Mouse (Mus musculus) cerebellum, postnatal 10 days (tissue): ENCODE results near the gene Gm867.

ENCODE experiments used
- DNase-seq, 2 experiments: peaks; one replicate each; pipeline ENCODE4 v3.0.0; 2021; ENCODE audit warnings: mixed read lengths in 2 of 2

Gene Gm867

DNA sequence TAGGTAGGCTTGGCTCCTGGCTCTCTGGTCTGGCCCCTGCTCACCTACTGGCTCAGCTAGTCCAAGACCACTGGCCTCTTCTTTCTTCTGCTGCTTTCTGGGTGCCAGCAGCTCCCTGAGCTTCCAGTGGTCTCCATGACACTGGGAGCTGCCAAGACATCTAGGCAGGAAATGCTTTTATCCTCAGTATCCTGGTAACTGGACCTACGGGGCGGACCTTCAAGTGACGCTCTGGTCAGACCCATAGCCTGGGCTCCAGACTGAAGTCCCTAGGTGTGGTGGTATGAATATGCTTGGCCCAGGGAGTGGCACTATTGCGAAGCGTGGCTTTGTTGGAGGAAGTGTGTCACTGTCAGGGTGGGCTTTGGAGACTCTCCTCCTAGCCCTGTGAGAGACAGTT lies at the start of gene Gm867:
Gene Gm867 (minus strand): TSS at position 153 of the 400 bp plus-strand sequence.
- no peak for DNase-seq

DNA sequence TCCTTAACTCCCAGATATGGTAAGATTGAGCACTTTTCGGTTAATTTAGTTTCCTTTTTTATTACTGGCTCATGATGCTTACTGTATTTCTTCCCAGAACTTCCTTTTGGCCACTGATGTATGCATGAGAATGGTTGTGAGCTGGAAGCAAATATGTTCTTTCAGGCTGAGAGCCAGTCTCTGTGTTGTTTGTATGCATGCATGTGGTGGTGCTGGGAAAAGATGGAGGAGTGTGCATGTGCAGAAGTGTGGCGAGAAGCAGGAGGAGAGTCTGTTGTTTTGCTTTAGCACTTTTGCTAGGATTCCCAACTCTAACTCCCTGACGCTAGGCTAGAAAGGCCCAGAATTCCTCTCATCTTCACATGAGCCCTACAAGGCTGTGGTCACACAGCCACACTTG lies 39.0 kb upstream of the Gm867 start:
- DNase-seq, result no peak

DNA sequence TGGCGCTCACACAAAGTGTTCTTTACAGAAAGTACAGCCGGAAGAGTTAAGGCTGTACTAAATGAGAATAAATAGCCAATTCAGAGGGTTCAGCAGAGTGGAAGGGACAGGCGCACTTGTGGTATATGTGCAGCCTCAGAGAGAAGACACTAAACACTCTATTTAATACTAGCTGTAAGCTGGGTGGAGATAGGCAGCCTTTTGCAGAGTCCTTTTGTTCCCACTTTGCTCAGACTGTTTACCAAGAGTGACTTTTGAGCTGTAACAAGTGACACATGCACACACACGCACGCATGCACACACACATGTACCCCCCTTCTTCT lies 38.3 kb upstream of the Gm867 start:
- no peak for DNase-seq

DNA sequence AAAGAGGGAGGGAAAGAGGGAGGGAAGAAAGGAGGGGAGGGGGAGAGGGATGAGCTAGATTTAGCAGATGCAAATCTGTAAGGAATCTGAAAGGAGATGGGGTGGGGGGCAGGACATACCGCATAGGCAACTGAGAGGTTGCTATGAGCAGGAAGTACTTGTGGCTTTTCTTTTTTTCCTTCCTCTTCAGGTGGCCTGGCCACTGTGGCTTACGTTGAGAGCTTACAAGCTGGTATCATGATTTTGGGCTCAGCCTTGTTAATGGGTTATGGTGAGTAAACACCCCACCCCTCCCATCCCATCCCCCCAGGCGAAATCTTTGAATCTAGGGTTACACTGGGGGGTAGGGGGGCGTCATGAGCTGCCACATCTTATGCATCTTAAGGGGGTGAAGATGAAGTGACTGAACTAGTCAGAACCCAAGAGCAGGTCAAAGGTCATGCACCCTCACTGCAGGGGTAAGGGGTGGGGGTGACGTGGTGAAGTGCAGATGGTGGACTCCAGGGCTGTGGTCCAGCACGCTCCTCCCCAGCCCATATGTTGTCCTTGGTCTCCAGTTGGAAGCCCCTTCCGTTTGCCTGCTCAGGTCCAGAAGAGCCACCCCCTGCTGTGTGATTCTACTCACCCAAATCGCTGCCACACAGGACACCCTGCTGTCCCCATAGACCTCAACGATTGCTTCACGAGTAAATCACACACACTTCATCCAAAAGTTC lies 37.8 kb upstream of the Gm867 start:
- DNase-seq, result peak; percentile 44 to 60

DNA sequence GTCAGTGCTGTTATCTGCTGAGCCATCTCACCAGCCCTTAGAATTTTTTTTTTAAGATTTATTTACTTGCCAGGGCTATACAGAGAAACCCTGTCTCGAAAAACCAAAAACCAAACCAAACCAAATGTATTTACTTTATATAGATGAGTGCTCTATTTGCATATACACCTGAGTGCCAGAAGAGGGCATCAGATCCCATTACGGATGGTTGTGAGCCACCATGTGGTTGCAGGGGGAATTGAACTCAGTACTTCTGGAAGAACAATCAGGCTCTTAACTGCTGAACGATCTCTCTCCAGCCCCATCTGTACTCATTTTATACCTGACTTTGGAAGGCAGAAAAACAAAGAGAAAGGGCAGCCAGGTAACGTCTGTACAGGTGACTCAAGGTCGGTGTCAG lies 34.7 kb upstream of the Gm867 start:
- peak; percentile 41 to 45 for DNase-seq

DNA sequence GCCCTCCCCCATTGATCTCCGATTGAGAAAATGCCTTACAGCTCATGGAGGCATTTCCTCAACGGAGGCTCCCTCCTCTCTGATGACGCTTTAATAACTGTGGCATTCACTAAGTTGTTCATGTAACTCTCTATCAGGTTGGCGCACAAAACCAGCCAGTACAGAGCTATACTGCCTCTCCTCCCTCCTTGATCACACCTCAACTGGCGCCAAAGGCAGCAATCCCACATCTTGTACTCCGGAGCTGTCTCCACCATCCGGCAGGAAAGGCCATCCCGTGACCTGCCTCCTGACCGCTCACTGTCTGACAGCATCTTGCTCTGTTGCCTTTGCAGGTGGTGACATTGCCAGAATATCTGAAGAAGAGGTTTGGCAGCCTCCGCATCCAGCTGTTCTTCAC lies 33.4 kb upstream of the Gm867 start:
- no peak for DNase-seq

DNA sequence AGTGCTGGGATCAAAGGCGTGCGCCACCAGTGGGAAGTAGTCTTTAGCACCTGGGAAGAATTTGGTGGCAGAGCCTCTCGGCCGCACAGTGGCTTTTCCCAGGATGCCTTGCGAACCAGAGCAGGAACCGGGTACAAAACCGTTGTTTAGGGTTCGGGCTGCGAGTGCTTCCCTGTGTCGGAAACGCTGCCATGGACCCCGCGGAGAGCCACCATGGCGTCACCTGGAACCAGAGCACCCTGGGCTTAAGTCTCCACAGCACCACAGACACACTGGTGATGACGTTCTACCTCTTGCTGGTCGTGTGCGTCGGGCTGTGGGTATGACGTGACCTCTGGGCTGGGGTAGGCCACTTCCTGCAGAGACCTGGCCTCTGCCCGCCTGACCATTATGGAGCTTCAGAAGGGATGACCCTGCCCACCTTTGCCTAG lies 13.9 kb upstream of the Gm867 start, which contains the start of gene Gm5134:
Gene Gm5134 (plus strand): TSS at position 134 of the 431 bp plus-strand sequence.
- DNase-seq, result no peak

DNA sequence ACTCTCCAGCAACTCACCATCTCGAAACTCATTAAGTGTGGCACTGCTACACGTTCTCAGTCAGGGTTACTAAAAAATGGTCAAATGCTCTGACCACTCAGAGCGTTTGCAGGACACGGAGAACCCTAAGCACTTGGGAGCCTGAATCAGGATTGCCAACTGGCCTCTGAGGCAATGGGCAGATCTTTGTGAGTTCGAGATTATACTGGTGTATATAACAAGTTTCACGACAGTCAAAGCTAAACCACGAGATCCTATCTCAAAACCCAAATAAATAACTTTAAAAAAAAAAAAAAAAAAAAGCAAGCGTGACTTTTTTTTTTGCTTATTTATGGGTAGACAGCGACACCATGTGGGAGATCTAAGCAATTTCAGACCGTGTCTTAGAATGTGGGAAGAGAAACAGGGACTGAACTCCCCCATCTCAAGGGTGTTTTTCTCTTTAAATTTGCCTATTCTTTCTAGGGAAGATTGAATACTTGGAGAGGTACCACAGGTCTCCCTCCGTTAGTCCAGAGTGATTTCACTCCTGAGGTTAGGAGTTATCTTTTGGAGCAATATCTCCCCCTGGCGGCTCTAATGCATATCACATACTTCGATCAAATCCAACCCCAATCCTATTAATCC lies 11.1 kb upstream of the Gm867 start:
- DNase-seq, result peak; percentile 73 to 83

DNA sequence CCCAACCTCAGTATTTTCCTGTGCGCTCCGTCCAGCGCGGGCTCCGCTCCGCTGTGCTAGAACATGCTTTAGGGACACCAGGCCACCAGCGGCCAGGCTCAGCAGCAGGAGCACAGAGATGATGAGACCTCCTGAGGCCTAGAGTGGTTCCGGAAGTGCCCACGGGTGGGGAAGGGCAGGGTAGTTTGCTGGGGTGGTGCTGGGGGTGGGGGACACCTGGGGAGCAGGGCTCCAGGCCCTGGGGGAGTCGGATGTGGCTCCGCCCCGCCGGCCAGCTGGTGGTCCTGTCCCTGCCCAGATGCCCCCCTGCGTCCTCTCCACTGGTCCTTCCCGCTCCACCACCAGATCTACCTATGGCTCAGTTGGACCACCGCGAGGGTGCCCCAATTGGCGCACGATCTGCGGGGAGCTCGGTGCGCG lies 10.3 kb upstream of the Gm867 start:
- DNase-seq, result peak; percentile 39 to 44

DNA sequence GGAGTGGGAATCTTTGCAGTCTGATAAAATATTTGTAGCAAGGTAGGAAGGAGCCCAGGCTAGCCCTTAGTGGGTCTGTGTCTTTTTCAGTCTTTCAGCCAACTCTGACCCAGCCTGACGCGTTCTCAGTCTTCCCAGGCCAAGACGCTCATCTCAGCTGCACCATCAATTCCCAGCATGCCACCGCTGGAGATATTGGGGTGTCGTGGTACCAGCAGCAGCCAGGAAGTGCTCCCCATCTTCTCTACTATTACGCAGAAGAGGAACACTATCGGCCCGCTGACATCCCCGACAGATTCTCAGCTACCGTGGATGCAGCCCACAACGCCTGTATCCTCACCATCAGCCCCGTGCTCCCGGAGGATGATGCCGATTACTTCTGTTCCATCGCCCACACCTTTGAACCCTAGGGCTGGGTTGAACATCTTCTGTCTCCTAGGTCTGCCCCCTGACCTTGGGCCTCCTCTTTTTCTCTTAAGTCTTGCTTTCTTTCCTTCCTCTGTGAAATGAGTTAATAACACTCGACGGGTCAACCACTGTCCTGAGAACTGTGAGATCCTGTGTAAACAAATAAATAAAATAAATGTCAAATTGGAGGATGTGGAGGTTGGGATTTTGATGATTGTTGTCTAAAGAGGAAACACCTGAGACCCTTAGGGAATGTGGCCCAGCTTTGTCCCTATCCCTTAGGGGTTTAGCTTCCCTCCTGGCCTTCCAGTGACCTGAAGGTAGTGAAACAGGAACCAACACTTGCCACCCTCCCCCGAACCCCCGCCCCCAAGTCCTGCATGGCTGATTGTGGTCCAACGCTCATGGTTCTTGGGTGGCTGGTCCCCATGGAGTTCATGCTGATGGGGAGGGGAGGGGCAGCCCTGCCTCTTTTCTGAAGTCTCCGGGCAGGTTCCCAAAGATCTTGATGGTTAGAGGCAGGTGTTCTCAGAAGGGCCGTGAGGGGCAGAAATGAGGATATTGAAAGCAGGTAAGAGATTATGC lies 8.9 kb upstream of the Gm867 start:
- DNase-seq, result no peak

DNA sequence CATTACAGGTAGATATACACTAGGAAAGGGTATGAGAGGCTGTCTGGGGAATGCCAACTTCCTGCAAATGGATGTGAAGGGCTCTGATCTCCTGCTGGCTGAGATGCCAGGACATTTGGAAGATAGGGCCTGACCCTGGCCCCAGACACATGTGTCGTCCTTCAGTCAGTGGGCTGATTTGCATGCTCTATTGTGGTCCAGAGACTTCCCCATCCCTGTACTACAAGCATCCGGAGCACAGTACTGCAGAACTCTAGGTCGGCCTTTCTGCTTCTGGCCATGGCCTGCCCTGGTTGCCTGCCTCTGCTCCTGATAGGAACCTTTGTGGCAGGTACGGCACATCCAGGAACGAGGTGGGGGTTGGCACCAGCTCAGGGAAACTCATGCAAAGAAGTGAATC lies 7.6 kb upstream of the Gm867 start:
- no peak for DNase-seq

DNA sequence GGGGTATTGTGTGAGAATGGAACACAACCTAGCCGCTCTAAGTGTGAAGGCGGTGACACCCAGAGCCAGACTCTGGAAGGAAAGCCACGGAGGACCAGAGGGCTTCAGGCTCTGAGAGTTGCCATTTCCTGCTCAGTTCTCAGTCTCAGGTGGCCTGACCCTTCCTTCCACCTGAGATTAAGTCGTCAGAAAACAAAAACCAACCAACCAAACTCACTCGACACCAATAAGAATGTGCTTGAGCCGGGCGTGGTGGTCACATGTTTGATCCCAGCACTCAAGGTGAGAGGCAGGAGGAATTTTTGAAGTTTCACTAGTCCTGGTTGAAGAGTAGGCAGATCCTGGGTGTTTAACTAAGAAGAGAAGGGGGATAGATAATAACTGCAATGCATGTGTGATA lies 5.4 kb upstream of the Gm867 start:
- DNase-seq, result no peak

DNA sequence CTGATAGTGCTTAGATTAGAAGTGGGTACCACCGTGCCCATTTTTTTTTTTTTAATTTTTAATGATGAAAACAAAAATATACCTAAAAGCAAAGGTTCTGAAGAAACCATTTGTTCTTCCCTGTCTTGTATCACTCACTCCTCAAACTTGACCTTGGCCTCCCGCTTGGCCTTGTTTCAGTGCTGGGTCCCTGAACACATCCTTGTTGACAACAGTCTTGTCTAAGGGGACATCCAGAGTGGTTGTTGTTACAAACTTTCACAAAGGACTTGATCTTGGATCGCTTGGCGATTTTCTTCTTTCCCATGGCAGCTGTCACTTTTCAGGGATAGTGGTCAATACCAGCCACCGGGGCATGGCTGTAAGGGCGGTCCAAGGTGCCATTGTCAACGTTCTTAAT lies 4.7 kb upstream of the Gm867 start:
- DNase-seq, result no peak

DNA sequence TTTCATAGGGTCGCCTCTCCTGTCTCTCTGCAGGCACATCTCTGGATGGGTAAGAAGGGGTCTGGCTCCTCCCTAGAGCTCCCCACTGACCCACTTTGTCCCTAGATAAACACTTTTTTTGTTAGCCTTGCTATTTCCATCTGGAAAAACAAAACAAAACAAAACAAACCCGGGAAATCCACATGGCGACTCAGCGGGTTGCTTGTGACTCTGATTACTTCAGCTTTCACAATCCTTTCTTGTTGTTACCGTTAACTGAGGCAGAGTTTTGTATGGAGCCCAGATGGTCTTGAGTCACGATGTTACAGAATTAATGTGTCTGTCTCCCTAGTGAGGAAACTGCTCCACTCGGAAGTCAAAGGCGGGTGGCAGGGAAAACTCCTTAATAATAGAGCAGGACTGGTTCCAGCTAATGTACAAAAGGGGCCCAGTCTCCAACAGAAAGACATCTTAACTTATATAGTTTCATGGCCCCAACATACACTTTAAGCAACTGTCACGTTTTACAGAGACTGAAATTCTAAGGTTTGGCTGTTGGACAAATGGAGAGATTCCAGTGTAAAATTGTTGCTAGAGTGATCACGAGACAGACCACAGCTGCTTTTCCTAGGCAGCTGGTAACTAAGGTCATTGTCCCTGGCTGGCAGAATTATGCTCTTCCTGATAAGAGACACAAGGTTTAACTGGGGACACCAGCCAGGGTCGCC lies 3.7 kb upstream of the Gm867 start:
- no peak for DNase-seq

DNA sequence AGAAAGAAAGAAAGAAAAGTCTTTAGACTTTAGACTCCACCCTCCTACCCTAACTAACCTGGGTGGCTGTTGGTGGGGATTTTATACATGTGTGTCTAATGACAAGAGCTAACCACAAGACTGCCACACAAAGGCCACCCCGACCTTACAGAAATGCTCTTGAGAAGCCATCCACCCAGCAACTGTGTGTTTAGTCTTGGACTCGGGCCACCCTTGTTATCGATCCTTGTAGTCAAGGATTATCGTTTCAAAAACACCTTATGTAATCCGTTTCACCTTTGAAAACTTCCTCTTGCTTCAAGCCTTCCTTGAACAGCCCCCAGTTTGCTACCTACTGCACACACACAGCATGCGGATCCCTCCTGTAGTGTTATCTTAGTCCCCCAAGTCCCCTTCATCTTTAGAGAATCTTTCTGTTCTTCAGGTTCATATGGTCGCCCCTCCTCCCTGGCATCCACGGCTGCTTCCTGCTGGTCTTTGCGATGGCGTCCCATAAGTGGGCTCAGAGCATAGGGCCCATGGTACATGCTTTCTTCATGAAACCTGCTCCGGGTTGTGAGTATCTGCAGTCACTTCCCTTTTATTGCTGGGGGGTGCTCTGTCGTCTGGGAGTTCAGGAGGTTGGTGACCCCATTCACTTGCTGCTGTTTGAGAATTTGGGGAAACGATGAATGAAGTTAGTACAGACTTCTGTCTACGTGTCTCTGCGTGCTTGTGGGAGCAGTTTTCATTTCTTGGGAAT lies 2.4 kb upstream of the Gm867 start, which contains the start of gene Vpreb3:
Gene Vpreb3 (plus strand): TSS at position 322 of the 742 bp plus-strand sequence.
- no peak for DNase-seq

DNA sequence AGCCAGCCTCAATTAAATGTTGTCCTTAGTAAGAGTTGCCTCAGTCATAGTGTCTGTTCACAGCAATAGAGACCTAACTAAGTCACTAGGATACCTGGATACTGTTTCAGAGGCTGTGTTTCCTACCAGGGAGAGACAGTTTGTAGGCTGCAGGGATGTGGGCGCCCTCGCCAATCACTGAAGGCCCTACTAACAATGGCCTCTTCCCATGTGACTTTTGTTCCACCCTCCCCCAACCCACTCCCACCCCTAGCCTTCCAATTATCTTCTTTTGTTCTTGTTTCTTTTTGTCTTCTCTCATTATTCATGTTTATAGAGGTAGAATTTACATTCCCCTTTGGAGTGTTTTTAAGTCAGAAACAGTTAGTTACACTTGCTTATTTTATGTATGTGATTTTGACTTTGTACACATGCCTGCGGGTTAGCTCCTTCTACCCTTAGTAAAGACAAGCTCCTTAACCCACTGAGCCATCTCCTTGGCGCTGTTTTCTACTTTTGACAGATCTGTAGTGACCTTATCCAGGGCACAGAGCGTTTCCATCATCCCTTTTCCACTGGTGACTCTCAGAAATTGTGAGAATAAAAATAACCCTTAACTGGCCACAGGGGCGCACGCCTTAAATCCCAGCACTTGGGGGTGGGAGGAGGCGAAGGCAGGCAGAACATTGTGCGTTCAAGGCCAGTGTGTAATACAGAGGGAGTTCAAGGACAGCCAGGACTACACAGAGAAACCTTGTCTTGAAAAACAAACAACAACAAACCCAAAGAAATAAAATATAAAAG lies 761 bp upstream of the Gm867 start:
- DNase-seq, result no peak

DNA sequence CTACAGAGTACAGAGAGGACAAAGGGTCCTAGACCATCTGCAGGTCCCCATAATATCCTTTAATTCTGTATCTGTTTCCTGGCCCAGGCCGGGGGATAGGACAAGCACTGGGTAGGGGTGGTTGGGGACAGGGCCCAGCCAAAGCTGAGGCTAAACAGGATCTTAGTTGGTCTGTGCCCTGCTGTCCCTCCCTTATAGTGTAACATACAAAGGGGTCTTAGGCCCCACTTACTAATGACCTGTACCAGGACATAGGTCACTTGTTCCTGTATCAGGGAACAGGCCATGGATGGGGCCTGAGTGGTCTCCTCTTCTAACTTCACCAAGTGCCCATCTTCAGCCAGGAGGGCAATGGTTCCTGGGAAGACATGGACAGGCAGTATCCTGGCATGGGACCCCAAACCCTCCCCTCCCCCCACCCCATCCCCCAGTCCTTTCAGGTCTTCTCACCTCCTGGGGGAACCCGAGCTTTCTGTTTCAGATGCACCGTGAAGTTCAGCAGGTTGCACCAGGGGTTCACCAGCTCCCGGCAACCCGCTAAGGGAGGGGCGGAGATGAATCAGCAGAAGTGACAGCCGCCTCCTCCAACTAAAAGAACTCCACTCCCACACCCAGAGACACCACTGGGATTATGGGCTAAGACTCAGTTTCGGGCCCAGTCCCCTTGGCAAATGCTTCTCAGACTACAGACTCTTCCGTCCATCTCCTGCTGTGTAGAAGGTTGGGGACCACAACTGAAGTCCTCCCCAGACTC lies 814 bp downstream of the Gm867 start:
- DNase-seq, result no peak

DNA sequence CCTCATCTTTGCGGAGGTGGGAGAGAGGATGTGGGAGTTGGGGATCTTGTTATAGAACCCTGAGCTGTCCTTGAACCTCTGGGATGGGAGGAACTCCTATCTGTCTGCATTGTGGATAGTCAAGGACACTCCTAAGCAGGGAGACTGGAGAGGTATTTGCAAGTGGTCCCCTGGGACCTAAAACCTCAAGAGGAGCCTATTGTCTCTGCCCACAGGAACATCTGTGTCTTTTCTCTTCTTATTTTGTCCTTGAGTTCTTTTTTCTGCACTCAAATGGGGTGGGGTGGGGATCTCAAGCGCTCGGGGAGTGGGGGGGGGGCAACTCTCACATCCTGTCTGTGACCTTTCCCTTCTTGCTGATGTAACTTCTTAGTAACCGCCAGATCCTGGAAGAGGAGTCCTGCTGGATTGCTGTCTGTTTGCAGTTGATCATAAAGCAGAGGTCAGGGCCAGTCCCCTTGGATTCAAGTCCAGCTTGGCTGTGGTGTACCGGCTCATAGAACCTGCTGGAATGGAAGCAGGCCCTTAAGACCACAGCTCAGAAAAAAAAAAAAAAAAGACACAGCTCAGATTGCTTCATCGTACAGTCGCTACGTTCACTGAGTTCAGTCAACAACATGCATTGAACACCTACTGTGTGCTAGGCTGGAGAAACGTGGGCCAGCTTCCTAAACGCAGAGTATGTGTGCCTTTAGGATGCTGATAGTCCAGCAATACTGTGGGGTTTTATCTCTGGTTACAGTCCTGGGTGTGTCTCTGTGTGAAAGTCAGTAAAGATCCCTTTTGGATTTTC lies 2.4 kb downstream of the Gm867 start:
- no peak for DNase-seq

DNA sequence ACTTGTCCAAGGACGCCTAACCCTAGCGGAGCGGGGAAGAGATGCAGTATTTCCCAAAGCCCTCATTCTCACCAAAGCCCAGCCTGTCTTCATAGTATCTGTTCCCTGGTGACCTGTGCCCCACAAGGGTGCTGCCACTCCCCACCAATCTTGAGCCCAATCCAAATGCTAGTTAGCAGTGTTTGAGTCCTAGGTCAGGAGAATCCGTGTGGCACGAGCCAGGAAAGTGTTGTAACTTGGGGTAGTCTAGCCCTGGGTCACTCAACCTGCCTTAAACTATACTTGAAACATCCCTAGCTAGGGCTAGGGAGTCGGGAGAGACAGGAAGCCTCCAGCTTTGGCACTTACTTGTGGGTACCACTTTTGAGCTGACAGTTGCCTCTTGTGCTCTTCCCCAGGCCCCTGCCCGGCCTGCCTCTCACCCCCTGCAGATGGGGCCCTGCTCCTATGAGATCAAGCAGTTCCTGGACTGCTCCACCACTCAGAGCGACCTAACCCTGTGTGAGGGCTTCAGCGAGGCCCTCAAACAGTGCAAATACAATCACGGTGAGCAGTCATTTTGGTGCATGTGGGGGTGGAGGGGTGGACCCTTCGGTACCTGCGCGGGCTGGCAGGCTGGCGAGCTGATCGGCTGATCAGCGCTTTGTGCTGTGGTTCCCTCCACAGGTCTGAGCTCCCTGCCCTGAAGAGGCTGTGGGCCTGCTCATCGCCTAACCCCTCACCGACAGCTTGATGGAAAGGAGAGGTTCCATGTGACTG lies 3.4 kb downstream of the Gm867 start:
- DNase-seq, result no peak
